Mouse (Mus musculus) cerebellum, postnatal 36 days (tissue): ENCODE measurements around the gene Spg11.

Source experiments
- DNase-seq, 2 experiments: peaks; one replicate each; pipeline ENCODE4 v3.0.0; 2021 to 2022; ENCODE audit warnings: mixed read lengths in 2 of 2

Gene Spg11

GRCm38 (mm10) chr2:122117961-122118958, at the start of gene Spg11:
TSS of gene Spg11 (minus strand) at chr2:122118386.
- peak; percentile 97 for DNase-seq

GRCm38 (mm10) chr2:122164293-122164692, 46.1 kb upstream of the Spg11 start:
- no peak for DNase-seq

- DNase-seq: no peak
These were observed 45.4 kb upstream of the Spg11 start for GRCm38 (mm10) chr2:122163430-122164195.

GRCm38 (mm10) chr2:122162529-122162928, 44.3 kb upstream of the Spg11 start:
- no peak for DNase-seq

- DNase-seq: no peak
These were observed 43.4 kb upstream of the Spg11 start for GRCm38 (mm10) chr2:122161542-122161941.

GRCm38 (mm10) chr2:122160680-122161079, 42.5 kb upstream of the Spg11 start, which contains the start of gene Trim69:
TSS of gene Trim69 (plus strand) at chr2:122160700.
- DNase-seq: peak; percentile 78 to 82

GRCm38 (mm10) chr2:122159667-122160066, 41.5 kb upstream of the Spg11 start:
- DNase-seq: no peak

- DNase-seq: no peak
These were observed 40.2 kb upstream of the Spg11 start for GRCm38 (mm10) chr2:122158362-122158802.

- no peak for DNase-seq
These were observed 39.4 kb upstream of the Spg11 start for GRCm38 (mm10) chr2:122157561-122157960.

GRCm38 (mm10) chr2:122156051-122156700, 38.0 kb upstream of the Spg11 start:
- DNase-seq: no peak

GRCm38 (mm10) chr2:122155292-122155691, 37.1 kb upstream of the Spg11 start:
- DNase-seq: no peak

- no peak for DNase-seq
These were observed 36.3 kb upstream of the Spg11 start for GRCm38 (mm10) chr2:122154479-122154878.

GRCm38 (mm10) chr2:122153681-122154365, 35.6 kb upstream of the Spg11 start:
- no peak for DNase-seq

GRCm38 (mm10) chr2:122152850-122153249, 34.7 kb upstream of the Spg11 start:
- DNase-seq: no peak

GRCm38 (mm10) chr2:122151221-122151620, 33.0 kb upstream of the Spg11 start:
- DNase-seq: no peak

- DNase-seq: no peak
These were observed 31.5 kb upstream of the Spg11 start for GRCm38 (mm10) chr2:122149716-122150115.

GRCm38 (mm10) chr2:122149316-122149715, 31.1 kb upstream of the Spg11 start:
- no peak for DNase-seq

GRCm38 (mm10) chr2:122148242-122148917, 30.2 kb upstream of the Spg11 start:
- DNase-seq: peak; percentile 9 to 10

- peak; percentile 85 to 90 for DNase-seq
These were observed 29.5 kb upstream of the Spg11 start, which contains the start of gene B2m for GRCm38 (mm10) chr2:122147508-122148241. TSS of gene B2m (plus strand) at chr2:122147686.

- DNase-seq: no peak
These were observed 28.5 kb upstream of the Spg11 start for GRCm38 (mm10) chr2:122146687-122147086.

GRCm38 (mm10) chr2:122145756-122146155, 27.6 kb upstream of the Spg11 start:
- DNase-seq: no peak
